Mouse (Mus musculus) neural tube, embryonic 12.5 days (tissue): ENCODE results near the gene Cacna2d4. TPM values are rescaled to one million over a fixed set of nuclear protein-coding genes. Genes with fewer than 3 reads are reported as not detected.

Experiments used
- ATAC-seq: fragments of 200-750 bp; cut with Nextera tagmentation; 2 replicates; pipeline ENCODE4 v1.8.0; 2017; ENCODE audit warnings: low read depth, mild to moderate bottlenecking, moderate TSS enrichment, moderate library complexity; ENCODE audit not compliant: low FRiP score
- H3K27ac ChIP-seq: fragments of 300-500 bp; sonication (generic); 2 replicates; pipeline ENCODE4 v1.5.1; 2016
- H3K27me3 ChIP-seq: fragments of 300-500 bp; sonication (generic); replicated peaks from 2 replicates; pipeline ENCODE4 v1.6.1; 2016; ENCODE audit warnings: mild to moderate bottlenecking
- H3K36me3 ChIP-seq: fragments of 300-500 bp; sonication (generic); 2 replicates; pipeline ENCODE4 v1.6.1; 2016; ENCODE audit warnings: mild to moderate bottlenecking
- H3K4me1 ChIP-seq: fragments of 300-500 bp; sonication (generic); 2 replicates; pipeline ENCODE4 v1.6.1; 2016
- H3K4me2 ChIP-seq: fragments of 300-500 bp; sonication (generic); replicated peaks from 2 replicates; pipeline ENCODE4 v1.6.1; 2016; ENCODE audit warnings: mild to moderate bottlenecking
- H3K4me3 ChIP-seq: fragments of 300-500 bp; sonication (generic); 2 replicates; pipeline ENCODE4 v1.5.1; 2016
- H3K9ac ChIP-seq: fragments of 300-500 bp; sonication (generic); 2 replicates; pipeline ENCODE4 v1.6.1; 2016; ENCODE audit warnings: mild to moderate bottlenecking
- H3K9me3 ChIP-seq: fragments of 300-500 bp; sonication (generic); 2 replicates; pipeline ENCODE4 v1.6.1; 2016; ENCODE audit warnings: mild to moderate bottlenecking
- WGBS: fragments of 180-500 bp; shearing (Covaris S2); methylation state at CpG from one replicate; pipeline ENCODE4 v1.1.7; 2016; 5-methylcytosine and 5-hydroxymethylcytosine counted together
- polyA plus RNA-seq: library from polyadenylated mRNA; unstranded; fragments of >200 nt; fragmentation: Nextera tagmentation; extraction: Ambion mirVana; gene quantifications from 2 replicates; pipeline ENCODE4 v1.2.1, GENCODE M21; 2016

The Cacna2d4 gene
- polyA plus RNA-seq, 1 experiment from 2014 or later: 0.04 TPM

- no peak for ATAC-seq
Measured at GRCm38 (mm10) chr6:119385668-119386067, 149.3 kb downstream of the Cacna2d4 start.

GRCm38 (mm10) chr6:119386421-119386820 lies 150.1 kb downstream of the Cacna2d4 start:
- 94% methylated on average over 4 of the region's 4 CpGs for WGBS
- H3K4me2 ChIP-seq: no peak overlapping the region

More at GRCm38 (mm10) chr6:119385668-119386067, 149.3 kb downstream of the Cacna2d4 start:
- Histone ChIP-seq H3K4me2 (no peak overlapping the region), H3K4me3 (no peak overlapping the region), H3K9ac (no peak overlapping the region), H3K9me3 (no peaks in the 10 kb centered on the region), H3K27me3 (no peaks in the 10 kb centered on the region), H3K27ac (no peak overlapping the region), H3K4me1 (peaks cover 16% of the 10 kb centered on the region), H3K36me3 (no peaks in the 10 kb centered on the region)
- WGBS: 100% methylated on average over 1 of the region's 1 CpGs

DNA sequence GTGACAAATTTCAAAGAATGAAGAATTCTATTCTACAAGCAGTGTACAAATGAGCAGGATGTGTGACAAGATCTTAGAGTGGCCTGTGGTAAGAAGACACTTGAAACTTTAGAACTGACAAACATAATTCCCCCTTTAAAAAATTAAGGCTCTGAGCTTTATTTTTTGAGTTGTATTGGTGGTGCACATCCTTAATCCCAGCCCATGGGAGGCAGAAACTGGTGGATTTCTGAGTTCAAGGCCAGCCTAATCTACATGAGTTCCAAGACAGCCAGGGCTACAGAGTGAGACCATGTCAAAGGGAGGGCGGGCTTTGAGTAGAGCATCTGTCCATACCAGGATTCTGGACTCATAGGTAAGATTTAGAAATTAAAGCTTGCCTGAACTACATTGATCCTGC lies 150.5 kb downstream of the Cacna2d4 start:
- Histone ChIP-seq H3K27ac (no peak overlapping the region), H3K4me2 (peak overlapping the region; percentile 72)

More at GRCm38 (mm10) chr6:119386421-119386820, 150.1 kb downstream of the Cacna2d4 start:
- no peak overlapping the region for H3K9ac ChIP-seq
- H3K36me3 ChIP-seq: no peaks in the 10 kb centered on the region
- H3K4me1 ChIP-seq: peaks cover 16% of the 10 kb centered on the region
- ATAC-seq: no peak
- H3K9me3 ChIP-seq: no peaks in the 10 kb centered on the region
- no peak overlapping the region for H3K4me3 ChIP-seq
- H3K27me3 ChIP-seq: no peaks in the 10 kb centered on the region
- no peak overlapping the region for H3K27ac ChIP-seq

DNA sequence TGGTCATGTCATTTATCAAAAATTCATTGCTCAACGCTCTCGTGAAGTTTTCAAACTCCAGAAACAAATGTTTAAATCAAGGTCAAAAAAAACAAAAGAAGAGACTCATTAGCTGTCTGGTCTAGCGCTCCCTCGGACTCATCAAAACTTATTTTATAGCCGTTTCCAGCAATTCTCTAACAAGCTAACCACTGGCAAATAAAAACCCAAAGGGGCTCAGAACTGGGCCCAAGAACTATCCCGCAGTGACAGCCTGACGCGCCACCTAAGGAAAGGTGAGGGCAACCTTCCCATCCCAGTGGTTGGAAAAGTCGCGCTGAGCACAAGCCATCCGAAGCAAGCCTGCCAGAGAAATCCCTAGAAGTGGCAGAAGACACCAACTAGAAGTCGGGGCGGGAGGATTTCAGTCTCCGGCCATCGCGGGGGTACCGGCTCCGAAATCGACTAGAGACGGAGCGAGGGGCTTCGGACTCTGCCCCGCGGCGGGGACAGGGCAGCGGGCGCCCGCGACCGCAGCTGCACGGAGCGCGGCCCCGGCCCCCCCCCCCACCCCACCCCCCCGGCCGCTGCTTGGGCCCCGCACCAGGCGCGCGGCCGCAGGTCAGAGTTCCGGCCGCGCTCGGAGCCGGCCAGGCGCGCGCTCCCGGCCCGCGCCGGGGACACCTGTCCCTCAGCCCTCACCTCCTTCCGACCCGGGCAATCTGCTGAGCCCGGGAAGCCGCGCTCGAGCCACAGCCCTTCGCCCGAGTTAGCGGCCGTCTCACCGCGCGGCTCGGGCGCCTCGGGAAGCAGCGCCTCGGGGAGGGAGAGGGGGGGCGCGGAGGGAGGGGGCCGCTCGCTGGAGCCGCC lies 151.7 kb downstream of the Cacna2d4 start:
- H3K27ac ChIP-seq: peak overlapping the region; percentile 57; the same call in 1 of the 2 replicates
- peak; percentile 87 for ATAC-seq
- H3K4me1 ChIP-seq: peaks cover 16% of the 10 kb centered on the region
- peak overlapping the region; percentile 87 for H3K4me3 ChIP-seq
- H3K4me2 ChIP-seq: peak overlapping the region; percentile 72
- H3K9me3 ChIP-seq: no peaks in the 10 kb centered on the region
- peak overlapping the region; percentile 87 for H3K9ac ChIP-seq
- WGBS: under 1% methylated on average over 47 of the region's 76 CpGs
- H3K27me3 ChIP-seq: no peaks in the 10 kb centered on the region
- no peaks in the 10 kb centered on the region for H3K36me3 ChIP-seq

More for the DNA sequence above, 150.5 kb downstream of the Cacna2d4 start:
- Histone ChIP-seq H3K9me3 (no peaks in the 10 kb centered on the region), H3K4me3 (no peak overlapping the region), H3K9ac (no peak overlapping the region), H3K36me3 (no peaks in the 10 kb centered on the region), H3K27me3 (no peaks in the 10 kb centered on the region), H3K4me1 (peaks cover 16% of the 10 kb centered on the region)
- no peak for ATAC-seq
- WGBS: 91% methylated on average over 1 of the region's 1 CpGs

GRCm38 (mm10) chr6:119388650-119389012 lies 152.3 kb downstream of the Cacna2d4 start:
- Histone ChIP-seq H3K4me3 (peak overlapping the region; percentile 87), H3K9me3 (no peaks in the 10 kb centered on the region), H3K36me3 (no peaks in the 10 kb centered on the region), H3K27me3 (no peaks in the 10 kb centered on the region), H3K9ac (peak overlapping the region; percentile 87), H3K4me2 (peak overlapping the region; percentile 72), H3K4me1 (peaks cover 16% of the 10 kb centered on the region), H3K27ac (peak overlapping the region; percentile 57; the same call in 1 of the 2 replicates)
- ATAC-seq: peak; percentile 99
- under 1% methylated on average over 40 of the region's 53 CpGs for WGBS

DNA sequence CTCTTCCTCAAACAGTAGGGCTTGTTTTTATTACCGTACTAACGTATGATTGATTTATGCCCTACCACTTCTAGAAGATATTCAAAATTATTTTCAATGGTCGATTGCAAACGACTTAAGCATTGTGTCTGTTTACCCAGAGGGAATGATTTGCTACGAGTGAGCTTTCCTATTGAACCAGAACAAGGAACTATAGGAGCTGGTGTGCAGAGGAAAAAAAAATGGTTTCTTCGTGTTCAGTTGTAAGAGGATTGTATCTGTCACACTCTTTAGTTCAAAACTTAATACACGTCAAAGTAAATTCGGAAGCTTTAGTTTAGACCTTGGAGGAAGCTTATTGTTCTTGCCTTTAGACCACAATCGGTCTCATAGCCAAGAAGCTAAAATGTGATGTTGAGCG lies 152.8 kb downstream of the Cacna2d4 start:
- H3K9me3 ChIP-seq: no peaks in the 10 kb centered on the region
- no peak overlapping the region for H3K27ac ChIP-seq
- no peaks in the 10 kb centered on the region for H3K27me3 ChIP-seq
- 27% methylated on average over 10 of the region's 10 CpGs for WGBS
- peak; percentile 42 for ATAC-seq
- H3K36me3 ChIP-seq: no peaks in the 10 kb centered on the region
- H3K9ac ChIP-seq: peak overlapping the region; percentile 36; the same call in 1 of the 2 replicates
- H3K4me1 ChIP-seq: peaks cover 16% of the 10 kb centered on the region
- peak overlapping the region; percentile 87 for H3K4me3 ChIP-seq
- H3K4me2 ChIP-seq: peak overlapping the region; percentile 72

GRCm38 (mm10) chr6:119390728-119391127 lies 154.4 kb downstream of the Cacna2d4 start:
- Histone ChIP-seq H3K27ac (no peak overlapping the region), H3K27me3 (no peaks in the 10 kb centered on the region), H3K9ac (no peak overlapping the region), H3K4me3 (no peak overlapping the region), H3K4me1 (peaks cover 16% of the 10 kb centered on the region), H3K4me2 (no peak overlapping the region), H3K9me3 (no peaks in the 10 kb centered on the region), H3K36me3 (no peaks in the 10 kb centered on the region)
- 93% methylated on average over 4 of the region's 4 CpGs for WGBS
- ATAC-seq: no peak

DNA sequence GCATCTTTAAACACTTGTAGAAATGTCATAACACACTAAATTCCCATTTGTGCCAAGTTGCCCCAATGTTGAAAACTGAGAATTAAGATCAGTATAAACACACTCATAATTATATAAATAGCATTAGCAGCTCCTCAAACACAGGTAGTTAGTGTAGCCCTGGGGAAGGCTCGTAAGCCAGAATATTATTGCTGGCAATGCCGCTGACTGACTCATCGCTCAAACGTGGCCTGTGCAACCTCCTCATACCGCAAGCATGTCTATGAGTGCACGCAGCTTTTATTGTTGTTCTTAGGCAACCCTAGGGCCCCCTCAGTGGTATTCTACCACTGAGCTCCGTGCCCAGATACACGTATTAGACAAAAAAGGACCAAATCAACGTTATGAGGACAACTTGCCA lies 156.5 kb downstream of the Cacna2d4 start:
- H3K36me3 ChIP-seq: no peaks in the 10 kb centered on the region
- H3K9me3 ChIP-seq: no peaks in the 10 kb centered on the region
- peaks cover 5% of the 10 kb centered on the region; the same call in 1 of the 2 replicates for H3K4me1 ChIP-seq
- 84% methylated on average over 9 of the region's 9 CpGs for WGBS
- H3K9ac ChIP-seq: no peak overlapping the region
- H3K27ac ChIP-seq: no peak overlapping the region
- H3K27me3 ChIP-seq: no peaks in the 10 kb centered on the region
- no peak overlapping the region for H3K4me2 ChIP-seq
- H3K4me3 ChIP-seq: no peak overlapping the region
- ATAC-seq: no peak

GRCm38 (mm10) chr6:119395421-119396308 lies 159.3 kb downstream of the Cacna2d4 start:
- Histone ChIP-seq H3K9ac (no peak overlapping the region), H3K27ac (no peak overlapping the region), H3K36me3 (no peaks in the 10 kb centered on the region), H3K27me3 (no peaks in the 10 kb centered on the region), H3K9me3 (no peaks in the 10 kb centered on the region), H3K4me1 (no peaks in the 10 kb centered on the region), H3K4me3 (no peak overlapping the region), H3K4me2 (no peak overlapping the region)
- ATAC-seq: no peak
- WGBS: 88% methylated on average over 14 of the region's 14 CpGs

DNA sequence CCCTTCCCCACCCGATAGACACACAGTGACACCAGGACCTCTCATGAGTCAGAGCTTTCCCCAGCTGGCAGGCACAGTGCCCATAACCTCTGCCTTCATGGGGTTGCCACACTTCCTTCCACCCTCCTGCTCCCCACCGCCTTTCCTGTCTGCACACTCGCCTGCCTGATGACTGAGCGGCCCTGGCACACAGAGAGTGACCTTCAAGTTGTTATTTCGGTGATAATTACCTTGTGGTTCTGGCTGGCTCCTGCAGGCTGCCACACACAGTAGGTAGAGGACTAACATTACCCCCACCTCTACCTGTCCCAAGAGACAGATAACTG lies 159.9 kb downstream of the Cacna2d4 start:
- Histone ChIP-seq H3K27me3 (no peaks in the 10 kb centered on the region), H3K27ac (no peak overlapping the region), H3K9me3 (no peaks in the 10 kb centered on the region), H3K36me3 (no peaks in the 10 kb centered on the region), H3K4me3 (no peak overlapping the region), H3K9ac (no peak overlapping the region), H3K4me1 (no peaks in the 10 kb centered on the region), H3K4me2 (no peak overlapping the region)
- ATAC-seq: no peak
- 83% methylated on average over 5 of the region's 5 CpGs for WGBS

- Histone ChIP-seq H3K9ac (no peak overlapping the region), H3K27ac (no peak overlapping the region), H3K4me2 (no peak overlapping the region), H3K4me3 (no peak overlapping the region), H3K9me3 (no peaks in the 10 kb centered on the region), H3K27me3 (no peaks in the 10 kb centered on the region), H3K4me1 (no peaks in the 10 kb centered on the region), H3K36me3 (no peaks in the 10 kb centered on the region)
- no peak for ATAC-seq
- WGBS: 94% methylated on average over 3 of the region's 3 CpGs
Measured at GRCm38 (mm10) chr6:119399371-119399770, 163.0 kb downstream of the Cacna2d4 start.

GRCm38 (mm10) chr6:119400649-119401048 lies 164.3 kb downstream of the Cacna2d4 start:
- Histone ChIP-seq H3K4me3 (no peak overlapping the region), H3K4me2 (no peak overlapping the region), H3K9me3 (no peaks in the 10 kb centered on the region), H3K36me3 (no peaks in the 10 kb centered on the region), H3K27ac (no peak overlapping the region), H3K4me1 (0 out of 2 replicates have a peak, but pooled peaks cover 4% of the 10 kb centered on the region), H3K9ac (no peak overlapping the region), H3K27me3 (no peaks in the 10 kb centered on the region)
- no peak for ATAC-seq
- WGBS: 95% methylated on average over 3 of the region's 3 CpGs
